Mouse (Mus musculus) erythroblast, embryonic 14.5 days (primary cell): ENCODE data around the gene Shld1. TPM values are rescaled to one million over a fixed set of nuclear protein-coding genes. Genes with fewer than 3 reads are reported as not detected.

Experiments
- H3K27me3 ChIP-seq: 2 replicates; pipeline ENCODE4 v1.6.1; 2012; ENCODE audit warnings: inconsistent platforms; ENCODE audit not compliant: control insufficient read depth
- H3K36me3 ChIP-seq: 2 replicates; pipeline ENCODE4 v1.6.1; 2012; ENCODE audit warnings: mild to moderate bottlenecking, inconsistent platforms; ENCODE audit not compliant: control insufficient read depth
- H3K4me1 ChIP-seq: 2 replicates; pipeline ENCODE4 v1.6.1; 2012; ENCODE audit warnings: inconsistent platforms; ENCODE audit not compliant: control insufficient read depth
- H3K4me3 ChIP-seq: replicated peaks from 2 replicates; pipeline ENCODE3; 2012; ENCODE audit warnings: moderate library complexity, mild to moderate bottlenecking, inconsistent platforms
- H3K9me3 ChIP-seq: 2 replicates; pipeline ENCODE4 v1.6.1; 2012; ENCODE audit warnings: low read length, inconsistent platforms, mixed read lengths; ENCODE audit not compliant: control insufficient read depth
- GATA1 ChIP-seq: IDR thresholded peaks from 2 replicates; pipeline ENCODE4 v1.6.1; 2012; ENCODE audit warnings: low read length, inconsistent platforms, mixed read lengths
- TAL1 ChIP-seq: IDR thresholded peaks from 3 replicates; pipeline ENCODE4 v1.6.1; 2012; ENCODE audit warnings: low read length, inconsistent platforms, mixed read lengths
- polyA plus RNA-seq: library from polyadenylated mRNA; stranded (reverse); fragments of >175 nt; gene quantifications from 2 replicates; pipeline ENCODE4 v1.2.3, GENCODE M21; 2012

Gene Shld1
- polyA plus RNA-seq, 1 experiment = 0.12 TPM

DNA sequence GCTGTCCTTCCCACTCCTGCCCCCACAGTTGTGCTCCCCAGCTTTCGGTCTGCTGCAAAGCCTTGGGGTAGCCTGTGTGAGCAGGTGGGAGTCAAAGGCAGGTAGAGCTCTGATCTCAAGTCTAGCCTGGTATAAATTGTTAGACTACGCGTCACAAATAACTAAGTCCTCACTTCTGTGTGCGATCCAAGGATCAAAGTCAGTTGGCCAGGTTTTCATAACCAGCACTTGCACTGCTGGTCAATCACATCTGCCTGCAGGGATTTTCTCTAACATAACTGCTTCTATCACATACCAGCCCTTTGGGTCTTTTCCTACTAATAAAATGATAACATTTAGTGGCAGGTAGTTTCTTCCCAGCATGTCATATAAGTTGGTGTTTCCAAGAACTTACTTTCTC is 14.2 kb downstream of the Shld1 start:
- no peaks in the 10 kb centered on the region for H3K9me3 ChIP-seq
- peaks cover 20% of the 10 kb centered on the region for H3K36me3 ChIP-seq
- no peaks in the 10 kb centered on the region for H3K27me3 ChIP-seq
- TF ChIP-seq TAL1 = no peak
- no peak for TF ChIP-seq GATA1
- peaks cover 50% of the 10 kb centered on the region for H3K4me1 ChIP-seq
- H3K4me3 ChIP-seq = no peak overlapping the region

DNA sequence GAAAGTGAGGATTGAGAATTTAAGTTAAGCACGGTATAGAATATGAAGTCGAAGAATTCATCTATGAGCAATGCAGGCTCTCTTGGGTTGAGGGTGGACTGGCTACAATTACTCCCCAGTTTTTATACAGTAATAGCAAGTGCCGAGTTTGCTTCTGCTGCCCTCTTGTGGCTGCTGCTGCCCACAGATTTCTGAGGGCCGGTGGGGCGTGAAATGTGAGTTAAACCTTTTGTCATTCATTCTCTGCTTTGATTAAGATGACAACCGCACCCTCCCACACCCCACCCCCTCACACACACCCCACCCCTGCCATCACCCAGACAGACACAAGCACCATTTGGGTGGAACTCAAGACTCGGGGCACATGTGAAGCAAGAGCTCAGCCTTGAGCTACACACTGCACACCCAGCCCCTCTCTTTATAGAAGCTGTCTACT is 14.7 kb downstream of the Shld1 start:
- peaks cover 46% of the 10 kb centered on the region for H3K4me1 ChIP-seq
- peaks cover 19% of the 10 kb centered on the region for H3K36me3 ChIP-seq
- no peak for TF ChIP-seq TAL1
- no peak overlapping the region for H3K4me3 ChIP-seq
- H3K9me3 ChIP-seq = no peaks in the 10 kb centered on the region
- no peaks in the 10 kb centered on the region for H3K27me3 ChIP-seq

DNA sequence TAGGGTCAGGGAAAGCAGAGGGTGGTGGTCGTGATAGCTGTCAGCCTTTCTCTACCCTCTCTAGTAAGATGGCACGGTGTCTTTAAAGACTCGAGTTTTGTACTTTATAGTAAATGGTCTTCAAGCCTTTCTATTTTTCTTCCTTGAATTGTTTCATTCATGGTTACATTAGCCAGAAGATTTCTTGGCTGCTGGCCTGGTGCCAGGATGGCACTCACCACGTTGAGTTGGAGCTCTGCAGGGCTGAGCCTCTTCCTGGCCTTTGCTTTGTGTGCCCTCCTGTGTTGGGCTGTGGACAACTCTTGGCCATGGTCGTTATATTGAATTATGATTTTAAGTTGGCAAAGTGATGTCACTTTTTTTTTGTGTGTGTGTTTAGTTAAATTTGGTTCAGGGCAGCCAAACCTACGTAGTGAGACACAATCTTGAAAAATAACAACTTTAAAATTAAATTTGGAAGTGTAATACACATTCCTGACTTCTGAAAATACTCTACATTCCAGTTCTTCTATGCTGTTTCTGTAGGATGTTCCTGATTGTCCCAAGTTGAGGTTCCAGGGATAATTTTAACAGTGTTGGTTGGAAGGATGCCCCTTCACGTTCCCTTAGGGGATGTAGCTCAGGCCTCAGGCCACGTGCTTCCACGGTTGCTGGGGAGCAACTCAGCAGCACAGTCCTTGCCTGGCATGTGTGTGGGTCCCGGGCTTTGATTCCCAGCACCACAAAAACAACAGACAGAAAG is 18.7 kb downstream of the Shld1 start:
- H3K4me3 ChIP-seq = no peak overlapping the region
- H3K9me3 ChIP-seq = no peaks in the 10 kb centered on the region
- TF ChIP-seq GATA1 = no peak
- TF ChIP-seq TAL1 = no peak
- H3K27me3 ChIP-seq = no peaks in the 10 kb centered on the region; the same call in 1 of the 2 replicates
- peaks cover 19% of the 10 kb centered on the region for H3K4me1 ChIP-seq
- H3K36me3 ChIP-seq = no peaks in the 10 kb centered on the region

DNA sequence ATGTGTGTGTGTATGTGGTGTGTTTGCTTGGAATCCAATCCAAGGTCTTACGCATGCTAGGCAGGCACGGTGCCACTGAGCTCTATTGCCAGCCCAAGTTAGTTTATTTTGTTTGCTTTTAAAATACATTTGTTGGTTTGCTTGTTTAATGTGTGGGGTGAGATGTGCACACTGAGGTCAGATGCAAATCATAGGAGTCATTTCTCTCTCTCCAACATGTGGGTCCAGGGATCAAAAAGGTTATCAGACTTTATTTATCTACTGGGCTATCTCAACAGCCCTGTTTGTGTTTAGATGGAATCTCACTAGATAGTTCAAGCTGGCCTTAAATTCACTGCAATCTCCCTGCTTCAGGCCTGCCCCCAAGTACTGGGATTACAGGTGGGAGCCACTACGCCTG is 19.6 kb downstream of the Shld1 start:
- H3K9me3 ChIP-seq = no peaks in the 10 kb centered on the region
- no peaks in the 10 kb centered on the region; the same call in 1 of the 2 replicates for H3K27me3 ChIP-seq
- peaks cover 10% of the 10 kb centered on the region for H3K4me1 ChIP-seq
- TF ChIP-seq GATA1 (no peak), TAL1 (no peak)
- H3K4me3 ChIP-seq = no peak overlapping the region
- H3K36me3 ChIP-seq = no peaks in the 10 kb centered on the region

DNA sequence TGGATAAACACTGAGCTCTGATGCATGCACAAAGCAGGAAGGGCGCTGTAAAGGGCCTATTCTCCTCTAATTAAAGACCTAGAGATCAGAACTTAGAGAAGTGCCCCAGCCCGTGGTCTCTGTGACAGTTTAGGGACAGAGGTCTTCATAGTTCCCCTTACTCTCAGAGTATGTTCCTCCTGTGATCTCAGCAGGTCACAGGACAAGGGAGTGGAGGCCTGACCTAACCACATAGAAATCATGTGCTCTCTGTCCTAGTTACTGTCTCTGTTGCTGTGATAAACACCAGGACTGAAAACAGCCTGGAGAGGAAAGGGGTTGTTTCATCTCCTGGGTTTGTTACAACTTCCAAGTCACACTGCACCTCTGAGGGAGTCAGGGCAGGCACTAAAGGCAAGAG is 23.8 kb downstream of the Shld1 start:
- TF ChIP-seq GATA1 = no peak
- no peak for TF ChIP-seq TAL1
- Histone ChIP-seq H3K9me3 (no peaks in the 10 kb centered on the region), H3K4me1 (no peaks in the 10 kb centered on the region), H3K4me3 (no peak overlapping the region), H3K27me3 (no peaks in the 10 kb centered on the region; the same call in 1 of the 2 replicates), H3K36me3 (no peaks in the 10 kb centered on the region)

DNA sequence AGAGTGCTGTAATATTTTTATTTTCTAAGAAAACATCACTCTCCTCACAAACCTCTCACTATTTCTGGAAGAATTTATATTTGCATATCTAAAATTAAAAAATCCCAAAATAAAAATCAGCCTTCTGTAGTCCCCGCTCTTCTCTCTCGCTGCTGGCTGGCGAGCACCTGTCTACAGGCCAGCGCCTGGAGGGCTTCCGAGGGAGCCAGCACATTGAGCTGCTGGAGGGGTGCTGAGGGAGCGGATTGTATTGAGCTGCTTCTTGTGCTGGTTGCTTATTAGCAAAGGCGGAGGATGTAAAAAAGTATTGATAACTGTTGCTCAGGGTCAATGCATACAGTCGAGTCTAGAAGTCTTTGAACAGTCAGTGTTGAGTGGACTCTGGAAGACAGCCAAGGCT is 25.3 kb downstream of the Shld1 start:
- Histone ChIP-seq H3K9me3 (no peaks in the 10 kb centered on the region), H3K4me1 (no peaks in the 10 kb centered on the region; the same call in 1 of the 2 replicates), H3K36me3 (no peaks in the 10 kb centered on the region), H3K27me3 (no peaks in the 10 kb centered on the region; the same call in 1 of the 2 replicates), H3K4me3 (no peak overlapping the region)
- no peak for TF ChIP-seq TAL1

DNA sequence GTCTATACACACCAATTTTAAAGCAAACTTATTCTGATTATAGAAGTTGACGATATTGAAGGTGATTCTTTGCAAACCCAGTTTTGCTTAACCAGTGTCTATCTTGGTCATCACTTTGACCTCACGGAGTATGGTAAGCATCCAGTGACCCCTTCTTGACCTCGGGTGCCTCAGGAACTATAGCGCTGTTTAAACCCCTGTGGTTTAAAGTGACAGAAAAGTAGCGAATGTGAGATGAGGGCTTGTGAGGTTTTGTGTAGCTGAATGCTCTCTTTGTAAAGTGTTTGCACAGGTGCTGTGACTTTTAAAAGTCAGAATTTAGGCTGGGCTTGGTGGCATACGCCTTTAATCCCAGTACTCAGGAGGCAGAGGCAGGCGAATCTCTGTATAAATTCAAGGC is 27.8 kb downstream of the Shld1 start:
- no peaks in the 10 kb centered on the region for H3K36me3 ChIP-seq
- no peak overlapping the region for H3K4me3 ChIP-seq
- TF ChIP-seq TAL1 = no peak
- no peak for TF ChIP-seq GATA1
- H3K4me1 ChIP-seq = no peaks in the 10 kb centered on the region; the same call in 1 of the 2 replicates
- H3K9me3 ChIP-seq = no peaks in the 10 kb centered on the region
- H3K27me3 ChIP-seq = no peaks in the 10 kb centered on the region; the same call in 1 of the 2 replicates

DNA sequence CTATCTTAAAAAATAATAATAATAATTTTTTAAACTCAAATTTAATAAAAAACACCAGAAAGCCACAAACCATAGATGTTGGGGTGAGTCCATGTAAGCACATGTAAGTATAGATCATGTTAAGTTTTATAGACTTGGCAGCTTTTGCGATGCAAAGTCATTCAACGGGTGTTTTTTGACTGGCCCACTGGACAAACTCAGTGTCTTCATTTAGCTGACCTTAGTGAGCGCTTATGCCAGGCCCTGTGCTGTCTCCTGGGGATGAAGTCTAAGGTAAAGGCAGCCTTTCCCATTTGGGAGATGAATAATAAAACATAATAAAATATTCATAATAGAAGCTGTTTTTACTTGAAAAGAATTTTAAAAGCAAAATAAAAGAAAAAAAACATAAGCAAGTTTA is 28.2 kb downstream of the Shld1 start:
- no peaks in the 10 kb centered on the region for H3K36me3 ChIP-seq
- no peak overlapping the region for H3K4me3 ChIP-seq
- H3K9me3 ChIP-seq = no peaks in the 10 kb centered on the region
- TF ChIP-seq GATA1 = no peak
- TF ChIP-seq TAL1 = no peak
- no peaks in the 10 kb centered on the region; the same call in 1 of the 2 replicates for H3K4me1 ChIP-seq
- H3K27me3 ChIP-seq = no peaks in the 10 kb centered on the region

DNA sequence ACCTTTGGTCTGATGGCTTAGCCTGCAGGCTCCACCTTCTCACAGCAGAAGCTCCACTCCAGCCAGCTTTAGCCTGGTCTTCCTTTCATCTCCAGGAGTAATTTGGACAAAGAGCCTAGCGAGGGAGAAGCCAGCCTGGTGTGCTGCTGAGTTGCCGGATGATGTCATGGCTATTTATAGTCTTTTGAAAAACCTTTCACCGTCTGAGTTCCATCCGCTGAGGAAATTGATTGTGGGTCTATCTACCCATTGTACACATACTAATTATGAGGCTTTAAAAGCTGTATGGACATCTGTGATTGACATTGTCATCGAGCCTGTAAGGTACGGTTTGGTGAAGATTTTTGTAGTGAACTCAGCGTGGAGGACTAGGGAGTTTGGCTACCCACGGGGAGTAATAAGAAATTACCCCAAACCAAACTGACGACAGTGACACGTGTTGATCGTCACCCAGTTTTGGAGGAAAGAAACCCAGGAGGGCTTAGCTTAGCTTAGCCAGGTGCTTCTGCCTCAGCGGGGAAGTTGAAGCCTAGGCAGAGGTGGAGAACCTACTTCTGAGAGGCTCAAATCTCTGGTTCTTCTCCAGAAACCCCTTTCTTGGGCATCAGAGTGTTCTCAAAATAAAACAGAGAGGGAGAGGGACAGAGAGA is 28.8 kb downstream of the Shld1 start:
- Histone ChIP-seq H3K9me3 (no peaks in the 10 kb centered on the region), H3K27me3 (no peaks in the 10 kb centered on the region), H3K4me3 (no peak overlapping the region), H3K36me3 (no peaks in the 10 kb centered on the region), H3K4me1 (no peaks in the 10 kb centered on the region; the same call in 1 of the 2 replicates)
- TF ChIP-seq TAL1 (no peak), GATA1 (no peak)

DNA sequence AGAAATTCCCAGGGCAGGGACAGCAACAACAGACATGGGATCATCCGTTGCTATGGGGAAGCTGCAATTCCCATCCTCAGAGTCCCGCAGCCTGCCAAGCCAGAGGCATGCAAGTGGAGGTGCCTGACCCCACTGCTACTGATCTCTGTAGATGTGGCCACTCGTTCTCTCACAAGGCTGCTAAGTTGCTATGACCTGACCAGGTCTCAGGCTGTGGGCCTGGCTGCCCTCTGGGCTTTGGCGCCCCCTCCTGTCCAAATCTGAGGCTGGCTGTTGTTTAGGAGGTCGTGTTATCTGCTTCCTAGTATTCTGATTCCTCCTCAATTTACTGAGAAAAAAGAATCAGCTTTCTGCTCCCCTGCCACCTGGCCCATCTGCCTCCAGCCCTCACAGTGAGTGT is 29.4 kb downstream of the Shld1 start:
- Histone ChIP-seq H3K4me1 (no peaks in the 10 kb centered on the region; the same call in 1 of the 2 replicates), H3K27me3 (no peaks in the 10 kb centered on the region), H3K9me3 (no peaks in the 10 kb centered on the region), H3K4me3 (no peak overlapping the region), H3K36me3 (no peaks in the 10 kb centered on the region)
- TF ChIP-seq TAL1 (no peak), GATA1 (no peak)
